Mouse (Mus musculus): ENCODE measurements around the gene Rxra. TPM values are rescaled to one million over a fixed set of nuclear protein-coding genes. Genes with fewer than 3 reads are reported as not detected.

Gene Rxra
- polyA plus RNA-seq (2015; fragmentation: Nextera tagmentation; extraction: Ambion mirVana), result 17.1 and 17.6 TPM in 2 replicates

DNA sequence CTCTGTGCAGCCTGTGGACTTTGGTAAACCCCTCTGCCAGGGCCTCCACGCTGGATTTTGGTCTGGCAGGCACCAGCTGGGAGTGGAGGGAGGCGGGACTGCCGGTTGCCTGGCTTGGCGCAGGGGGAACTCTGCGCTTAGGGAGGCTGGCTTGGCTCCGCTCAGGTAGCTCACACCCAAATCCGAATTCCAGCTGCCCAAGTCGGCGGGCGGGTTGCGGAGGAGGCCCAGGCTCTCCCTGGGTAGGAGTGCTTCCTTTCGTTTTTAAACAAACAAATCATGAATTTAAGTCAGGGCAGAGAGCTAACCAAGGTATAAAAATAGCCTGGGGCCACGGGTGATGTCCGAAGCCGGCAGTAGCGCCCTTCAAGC lies at the start of gene Rxra:
Gene Rxra (plus strand): TSS at position 335 of the 372 bp plus-strand sequence.
- 1% methylated on average over 16 of the region's 16 CpGs for WGBS

DNA sequence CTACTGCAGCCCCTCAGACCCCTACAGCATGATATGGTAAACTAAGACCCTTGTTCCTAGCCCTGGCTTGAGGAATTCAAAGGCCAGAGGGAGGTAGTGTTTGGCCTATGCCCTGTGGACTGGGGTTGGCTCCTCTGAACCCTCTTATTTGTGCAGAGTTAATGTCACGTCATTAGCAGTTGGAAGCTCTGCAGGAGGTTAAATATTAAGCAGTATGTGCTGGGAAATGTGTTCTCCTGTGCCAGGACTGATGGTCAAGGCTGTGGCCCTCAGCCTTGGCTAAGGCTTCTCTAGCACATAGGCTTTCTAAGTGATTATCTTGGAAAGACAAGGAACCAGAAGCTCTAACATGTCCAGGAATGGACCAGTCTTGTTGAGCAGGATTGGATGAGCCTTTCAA lies 49.6 kb upstream of the Rxra start:
- H3K27ac ChIP-seq, result no peak overlapping the region
- peaks cover 9% of the 10 kb centered on the region for H3K4me1 ChIP-seq
- no peak for ATAC-seq (ENCODE audit: low FRiP score, low read depth)
- no peak overlapping the region for H3K9ac ChIP-seq
- H3K9me3 ChIP-seq, result no peaks in the 10 kb centered on the region
- WGBS, result 45% methylated on average over 1 of the region's 1 CpGs
- H3K36me3 ChIP-seq, result no peaks in the 10 kb centered on the region
- H3K27me3 ChIP-seq, result no peaks in the 10 kb centered on the region
- no peak overlapping the region for H3K4me2 ChIP-seq (replicated peaks)
- no peak overlapping the region for H3K4me3 ChIP-seq

More for the DNA sequence above, at the start of gene Rxra:
- ATAC-seq (ENCODE audit: low FRiP score, low read depth), result peak; percentile 6; the same call in 1 of the 2 replicates
- peak within 1 kb of the TSS; percentile 96 for H3K4me2 ChIP-seq (replicated peaks)
- H3K27ac ChIP-seq, result peak within 1 kb of the TSS; percentile 99
- H3K36me3 ChIP-seq, result no peaks in the 10 kb centered on the region
- no peaks in the 10 kb centered on the region for H3K9me3 ChIP-seq
- H3K4me3 ChIP-seq, result peak within 1 kb of the TSS; percentile 90
- peak within 1 kb of the TSS; percentile 99 for H3K9ac ChIP-seq
- no peaks in the 10 kb centered on the region for H3K27me3 ChIP-seq
- H3K4me1 ChIP-seq, result peaks cover 67% of the 10 kb centered on the region

DNA sequence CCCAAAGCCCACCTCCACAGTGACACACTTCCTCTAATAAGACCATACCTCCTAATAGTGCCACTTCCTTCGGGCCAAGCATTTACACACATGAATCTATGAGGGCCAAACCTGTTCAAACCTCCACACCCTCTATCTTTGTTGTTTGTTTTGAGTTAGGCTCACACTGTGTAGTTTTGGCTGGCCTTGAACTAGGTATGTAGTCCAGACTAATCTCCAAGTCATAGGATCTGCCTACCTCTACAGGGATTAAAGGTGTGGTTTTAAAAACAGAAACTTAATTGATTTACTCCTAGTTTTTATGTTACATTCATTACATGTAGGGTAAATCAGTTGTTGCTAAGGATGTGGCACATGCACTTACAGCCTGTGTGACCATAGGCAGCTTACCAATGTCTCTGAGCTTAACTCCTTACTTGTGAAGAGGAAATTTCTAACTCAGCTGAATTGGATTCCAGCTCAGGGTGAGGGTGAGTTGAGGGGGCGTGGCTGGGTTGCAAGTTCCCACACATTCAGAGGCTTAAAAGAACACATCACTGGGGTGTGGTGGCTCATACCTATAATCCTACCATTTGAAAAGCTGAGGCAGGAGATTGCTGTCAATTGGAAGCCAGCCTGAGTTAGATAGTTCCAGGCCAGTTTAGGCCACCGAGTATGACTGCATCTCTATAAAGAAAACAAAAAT lies 45.5 kb upstream of the Rxra start:
- ATAC-seq (ENCODE audit: low FRiP score, low read depth), result no peak
- no peak overlapping the region; the same call in 1 of the 2 replicates for H3K27ac ChIP-seq
- H3K36me3 ChIP-seq, result no peaks in the 10 kb centered on the region
- no peak overlapping the region for H3K4me3 ChIP-seq
- peaks cover 25% of the 10 kb centered on the region for H3K4me1 ChIP-seq
- H3K4me2 ChIP-seq (replicated peaks), result no peak overlapping the region
- no peak overlapping the region for H3K9ac ChIP-seq
- 85% methylated on average over 3 of the region's 3 CpGs for WGBS
- H3K9me3 ChIP-seq, result no peaks in the 10 kb centered on the region
- H3K27me3 ChIP-seq, result no peaks in the 10 kb centered on the region

DNA sequence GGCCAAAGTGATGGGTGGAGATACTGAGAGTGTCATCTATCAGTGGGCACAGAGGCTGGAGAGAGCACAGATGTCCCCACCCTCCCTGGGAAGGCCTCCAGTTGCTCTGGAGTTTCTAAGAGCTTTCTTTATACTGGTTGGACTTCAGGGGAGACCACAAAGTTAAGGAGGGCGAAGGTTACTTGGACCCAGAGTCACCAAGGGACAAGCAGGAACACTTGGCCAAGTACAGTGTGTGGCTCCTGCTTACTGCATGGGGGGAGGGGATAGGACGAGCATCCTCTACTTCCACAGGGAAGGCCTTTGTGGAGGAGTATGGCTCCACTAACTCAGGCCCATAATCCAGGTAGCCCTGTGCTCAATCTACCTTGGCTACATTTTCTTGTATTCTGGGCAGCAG lies 42.8 kb upstream of the Rxra start:
- Histone ChIP-seq H3K4me2 (replicated peaks) (no peak overlapping the region), H3K36me3 (no peaks in the 10 kb centered on the region), H3K4me3 (no peak overlapping the region), H3K4me1 (peaks cover 25% of the 10 kb centered on the region), H3K27ac (no peak overlapping the region; the same call in 1 of the 2 replicates), H3K9ac (no peak overlapping the region), H3K9me3 (no peaks in the 10 kb centered on the region), H3K27me3 (no peaks in the 10 kb centered on the region)
- ATAC-seq (ENCODE audit: low FRiP score, low read depth), result no peak
- WGBS, result 54% methylated on average over 2 of the region's 2 CpGs

DNA sequence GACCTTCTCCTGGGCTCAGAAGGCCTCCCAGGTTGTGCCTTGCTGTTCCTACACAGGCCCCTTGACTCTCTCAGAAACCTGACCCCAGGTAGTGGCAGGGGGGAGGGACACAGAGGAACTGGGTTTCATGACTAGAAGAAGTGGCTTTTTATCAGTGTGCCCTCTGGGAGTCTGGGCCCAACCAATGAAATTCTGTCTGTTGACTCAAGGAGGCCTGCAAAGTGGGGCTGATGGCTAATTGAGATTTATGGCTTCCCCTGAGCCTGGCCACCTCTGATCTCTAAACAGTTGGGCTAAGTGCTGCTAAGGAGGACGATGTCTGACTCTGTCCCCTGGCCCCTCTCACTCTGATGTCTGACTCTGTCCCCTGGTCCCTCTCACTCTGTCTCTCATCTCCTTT lies 42.2 kb upstream of the Rxra start:
- H3K4me3 ChIP-seq, result no peak overlapping the region
- H3K4me1 ChIP-seq, result peaks cover 25% of the 10 kb centered on the region
- H3K9ac ChIP-seq, result no peak overlapping the region
- no peaks in the 10 kb centered on the region for H3K27me3 ChIP-seq
- no peaks in the 10 kb centered on the region for H3K36me3 ChIP-seq
- 21% methylated on average over 1 of the region's 1 CpGs for WGBS
- no peak overlapping the region; the same call in 1 of the 2 replicates for H3K27ac ChIP-seq
- ATAC-seq (ENCODE audit: low FRiP score, low read depth), result peak; percentile 36; the same call in 1 of the 2 replicates
- H3K9me3 ChIP-seq, result no peaks in the 10 kb centered on the region
- no peak overlapping the region for H3K4me2 ChIP-seq (replicated peaks)

DNA sequence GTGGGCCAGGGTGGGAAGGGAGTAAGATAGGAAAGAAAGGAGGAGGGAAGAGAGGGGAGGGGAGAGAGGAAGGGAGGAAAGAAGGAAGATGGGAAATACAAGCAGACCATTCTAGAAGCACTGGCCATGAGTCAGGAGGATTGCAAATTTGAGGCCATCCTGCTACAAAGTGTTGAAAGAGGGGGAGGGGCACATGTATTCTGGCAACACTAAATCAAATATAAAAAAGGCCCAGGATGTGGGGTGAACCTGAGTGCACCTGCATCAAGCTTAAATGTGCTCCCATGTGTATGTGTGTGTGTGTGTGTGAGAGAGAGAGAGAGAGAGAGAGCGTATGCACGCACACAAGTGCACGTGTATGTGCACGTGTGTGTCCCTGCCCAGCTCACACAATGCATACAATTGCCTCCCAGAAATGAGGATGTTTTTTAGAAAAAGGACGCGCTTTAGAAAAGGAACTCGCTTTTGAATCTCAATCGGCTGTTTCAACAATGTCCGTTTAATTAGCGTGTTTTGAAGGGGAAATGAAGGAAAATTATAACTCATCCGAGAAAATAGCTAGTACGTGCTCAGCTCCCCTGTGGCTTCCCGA lies 41.0 kb upstream of the Rxra start:
- no peaks in the 10 kb centered on the region for H3K36me3 ChIP-seq
- ATAC-seq (ENCODE audit: low FRiP score, low read depth), result no peak
- H3K4me2 ChIP-seq (replicated peaks), result no peak overlapping the region
- no peak overlapping the region for H3K9ac ChIP-seq
- WGBS, result 79% methylated on average over 13 of the region's 13 CpGs
- H3K9me3 ChIP-seq, result no peaks in the 10 kb centered on the region
- no peak overlapping the region for H3K4me3 ChIP-seq
- H3K4me1 ChIP-seq, result peaks cover 25% of the 10 kb centered on the region
- H3K27ac ChIP-seq, result no peak overlapping the region
- no peaks in the 10 kb centered on the region for H3K27me3 ChIP-seq

DNA sequence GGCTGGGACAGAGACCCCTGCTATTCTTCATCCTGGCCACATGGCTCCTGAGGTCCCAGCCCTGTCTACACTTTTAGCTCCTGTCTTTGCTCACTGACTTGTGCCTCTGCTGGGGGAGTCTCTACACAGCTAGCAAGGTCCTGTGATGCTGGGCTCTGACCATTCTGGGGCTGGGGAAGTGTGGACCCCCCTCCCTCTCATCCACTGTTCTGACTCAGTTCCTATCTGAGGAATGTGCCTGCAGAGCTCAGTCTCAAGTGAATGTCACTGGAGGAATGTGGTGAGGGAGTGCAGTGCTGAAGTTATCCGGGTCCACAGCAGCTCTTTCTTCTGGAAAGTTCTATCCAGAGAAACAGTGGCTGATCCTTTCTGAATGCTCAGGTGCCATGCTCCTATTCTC lies 39.4 kb upstream of the Rxra start:
- Histone ChIP-seq H3K9me3 (no peaks in the 10 kb centered on the region), H3K4me2 (replicated peaks) (no peak overlapping the region), H3K36me3 (no peaks in the 10 kb centered on the region), H3K27me3 (no peaks in the 10 kb centered on the region), H3K27ac (no peak overlapping the region), H3K4me3 (no peak overlapping the region), H3K4me1 (peaks cover 37% of the 10 kb centered on the region), H3K9ac (no peak overlapping the region)
- ATAC-seq (ENCODE audit: low FRiP score, low read depth), result no peak
- WGBS, result 52% methylated on average over 1 of the region's 1 CpGs

DNA sequence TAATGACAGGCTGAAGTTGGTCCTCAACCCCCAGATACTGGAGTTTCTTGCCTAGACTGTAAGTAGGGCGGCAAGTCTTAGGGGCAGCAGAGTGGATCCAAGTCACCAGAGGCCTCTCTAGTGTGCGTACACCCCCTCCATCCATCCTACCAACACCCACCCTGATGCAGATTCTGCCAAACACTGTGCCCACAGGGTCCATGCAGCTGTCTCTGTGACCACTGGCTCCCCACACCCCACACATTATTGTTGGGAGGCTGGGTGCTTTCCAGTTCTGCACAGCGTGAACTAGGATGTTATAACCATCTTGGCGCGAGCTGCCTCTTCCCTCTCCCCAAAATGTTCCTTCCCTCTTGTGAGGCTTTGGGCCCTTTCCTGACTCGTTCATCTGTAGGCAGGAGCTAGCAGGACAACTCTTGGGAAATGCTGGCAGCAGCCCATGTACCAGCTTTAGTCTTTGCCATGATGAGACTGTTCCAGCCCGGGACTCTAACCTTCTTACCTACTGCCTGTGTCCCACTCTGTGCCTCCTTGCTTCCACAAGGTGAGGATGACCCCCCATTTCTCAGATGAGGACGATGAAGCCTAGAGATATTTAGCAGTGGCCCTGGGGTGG lies 38.9 kb upstream of the Rxra start:
- H3K4me3 ChIP-seq, result no peak overlapping the region
- H3K9ac ChIP-seq, result no peak overlapping the region
- no peaks in the 10 kb centered on the region for H3K9me3 ChIP-seq
- no peak for ATAC-seq (ENCODE audit: low FRiP score, low read depth)
- no peak overlapping the region for H3K27ac ChIP-seq
- H3K4me1 ChIP-seq, result peaks cover 37% of the 10 kb centered on the region
- no peaks in the 10 kb centered on the region for H3K27me3 ChIP-seq
- H3K36me3 ChIP-seq, result no peaks in the 10 kb centered on the region
- H3K4me2 ChIP-seq (replicated peaks), result no peak overlapping the region
- 94% methylated on average over 8 of the region's 8 CpGs for WGBS

DNA sequence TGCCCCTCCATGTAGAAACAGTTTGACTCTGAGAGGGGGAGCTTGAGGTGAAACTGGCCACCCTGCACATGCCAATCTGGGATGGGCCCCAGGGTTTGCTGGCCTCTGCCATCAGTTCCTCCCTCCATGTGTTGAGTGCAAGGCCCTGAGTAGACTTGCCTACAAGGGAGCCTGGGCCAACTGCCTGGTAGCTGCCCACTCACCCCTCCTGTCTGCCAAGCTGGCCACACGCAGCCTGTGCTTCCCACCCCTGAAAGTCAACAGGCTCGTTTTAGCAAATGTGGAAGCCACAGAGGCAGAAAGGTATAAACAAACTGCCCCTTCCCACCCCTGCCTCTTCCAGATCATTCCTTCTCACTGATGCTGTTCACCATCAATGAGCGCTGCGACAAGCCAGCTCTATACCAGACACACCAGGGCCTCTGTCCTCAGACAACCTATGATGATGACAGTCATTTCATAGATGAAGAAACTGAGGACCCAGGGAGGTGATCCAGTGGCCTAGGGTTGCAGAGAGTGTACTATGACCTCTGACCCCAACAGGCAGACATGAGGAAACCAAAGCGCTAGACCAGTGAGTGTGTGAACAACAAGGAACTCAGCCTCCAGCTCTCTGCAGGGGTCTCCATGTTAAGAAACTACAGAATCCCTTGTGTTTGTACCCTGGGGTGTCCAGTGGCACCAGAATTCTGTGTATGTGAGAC lies 36.5 kb upstream of the Rxra start:
- 83% methylated on average over 5 of the region's 5 CpGs for WGBS
- ATAC-seq (ENCODE audit: low FRiP score, low read depth), result no peak
- H3K9ac ChIP-seq, result no peak overlapping the region
- H3K4me1 ChIP-seq, result peaks cover 22% of the 10 kb centered on the region
- no peaks in the 10 kb centered on the region for H3K27me3 ChIP-seq
- H3K27ac ChIP-seq, result no peak overlapping the region
- H3K4me3 ChIP-seq, result no peak overlapping the region
- no peaks in the 10 kb centered on the region for H3K36me3 ChIP-seq
- no peak overlapping the region for H3K4me2 ChIP-seq (replicated peaks)
- no peaks in the 10 kb centered on the region for H3K9me3 ChIP-seq

DNA sequence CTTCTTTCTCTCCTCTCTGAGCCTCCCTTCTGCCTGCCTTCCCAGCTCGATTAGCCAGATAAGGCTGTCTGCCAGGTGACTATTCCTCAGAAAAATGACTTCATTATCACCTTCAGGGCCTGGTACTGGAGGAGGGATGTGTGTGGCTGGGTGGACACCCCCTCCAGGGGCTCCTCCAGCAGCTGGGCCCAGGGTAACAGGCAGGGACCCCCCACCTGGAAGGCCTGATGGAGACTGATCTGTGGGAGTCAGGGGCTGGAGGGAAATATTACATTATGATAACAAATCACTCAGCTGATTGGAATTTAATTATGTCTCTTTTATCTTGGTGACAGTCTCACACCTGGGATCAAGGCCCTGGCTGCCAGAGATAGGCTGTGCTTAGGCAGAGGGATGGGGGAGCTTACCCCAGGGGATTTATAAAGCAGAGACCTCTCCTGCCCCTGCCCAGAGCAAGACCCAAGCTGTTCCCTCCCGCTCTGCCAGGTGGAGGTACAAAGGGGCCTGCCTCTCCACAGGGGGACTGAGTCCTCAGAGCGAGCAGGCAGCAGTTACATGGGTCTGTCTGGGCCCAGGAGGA lies 35.2 kb upstream of the Rxra start:
- Histone ChIP-seq H3K4me1 (peaks cover 17% of the 10 kb centered on the region), H3K36me3 (no peaks in the 10 kb centered on the region), H3K4me3 (no peak overlapping the region), H3K27ac (peak overlapping the region; percentile 39; the same call in 1 of the 2 replicates), H3K9ac (no peak overlapping the region), H3K4me2 (replicated peaks) (no peak overlapping the region), H3K9me3 (no peaks in the 10 kb centered on the region), H3K27me3 (no peaks in the 10 kb centered on the region)
- ATAC-seq (ENCODE audit: low FRiP score, low read depth), result no peak
- 33% methylated on average over 3 of the region's 3 CpGs for WGBS

DNA sequence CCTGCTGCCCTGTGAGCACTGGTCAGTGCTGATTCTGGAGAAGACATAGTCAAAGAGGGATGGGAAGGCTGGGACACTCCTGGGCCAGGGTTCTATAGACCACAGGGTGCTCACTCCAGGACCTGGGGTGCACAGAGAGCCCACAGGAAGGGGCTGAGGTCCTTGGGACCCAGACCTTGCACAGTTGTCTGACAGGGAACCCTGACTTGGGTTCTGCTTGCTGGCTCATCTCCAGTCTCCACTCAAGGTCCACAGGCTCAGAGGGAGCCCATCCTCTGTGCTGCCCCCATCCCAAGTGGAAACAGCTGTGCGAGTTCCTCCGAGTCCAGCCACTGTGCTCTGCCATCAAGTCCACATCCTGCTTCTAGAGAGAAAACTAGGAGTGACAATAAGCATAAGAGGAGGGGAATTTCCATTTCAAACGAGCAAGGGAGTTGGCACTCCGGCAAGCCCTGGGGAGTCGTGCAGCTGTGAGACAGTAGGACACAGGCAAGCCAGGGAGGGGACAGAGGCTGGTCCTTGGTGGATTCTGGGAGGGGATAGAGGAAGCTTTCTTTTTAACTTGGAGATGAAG lies 31.6 kb upstream of the Rxra start:
- WGBS, result 25% methylated on average over 5 of the region's 5 CpGs
- no peaks in the 10 kb centered on the region for H3K36me3 ChIP-seq
- H3K9ac ChIP-seq, result no peak overlapping the region
- no peak for ATAC-seq (ENCODE audit: low FRiP score, low read depth)
- no peak overlapping the region for H3K27ac ChIP-seq
- H3K27me3 ChIP-seq, result no peaks in the 10 kb centered on the region
- no peak overlapping the region for H3K4me2 ChIP-seq (replicated peaks)
- no peak overlapping the region for H3K4me3 ChIP-seq
- no peaks in the 10 kb centered on the region for H3K9me3 ChIP-seq
- peaks cover 20% of the 10 kb centered on the region for H3K4me1 ChIP-seq

Data from limb, embryonic 13.5 days (tissue).